Mouse (Mus musculus): ENCODE measurements at regions not wholly inside any gene's neighbourhood (a gene's known extent, or its start where the extent isn't known, plus 50 kb on each side); places are given as distances from the start of the nearest gene placed in this dataset.

DNA sequence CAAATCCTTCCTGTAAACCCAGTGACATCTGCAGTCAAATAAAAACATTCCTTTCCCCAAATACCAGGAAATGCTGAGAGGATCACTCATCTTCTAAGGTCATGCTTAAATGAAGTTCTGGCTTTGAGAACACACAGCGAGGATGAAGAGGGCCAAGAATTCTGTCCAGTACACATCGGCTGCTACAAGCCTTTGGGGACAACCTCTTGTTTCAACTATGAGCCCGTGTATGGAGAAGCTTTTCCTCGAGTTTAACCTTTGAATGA lies 334.9 kb upstream of the Ddhd1 start:
- TF ChIP-seq POLR2A (IDR thresholded peaks at IDR 0.05; ENCODE audit: borderline replicate concordance, extremely low read depth, low read depth, low read length) (no peak), CTCF (IDR thresholded peaks at IDR 0.05; ENCODE audit: insufficient read depth, low read length) (no peak)
